Mouse (Mus musculus): ENCODE measurements around the gene Sypl. TPM values are rescaled to one million over a fixed set of nuclear protein-coding genes. Genes with fewer than 3 reads are reported as not detected.

Gene Sypl
- 21.7 and 22.0 TPM in 2 replicates for polyA plus RNA-seq (2012; rRNA removed)

GRCm38 (mm10) chr12:32953596-32954215 lies at the start of gene Sypl:
Sypl (plus strand) TSS chr12:32953891.

Other genes with a start within 250 kb of the Sypl start
- gene Nampt, start 134.3 kb upstream of the Sypl start, polyA plus RNA-seq (2012; rRNA removed), result 15.2 and 16.5 TPM in 2 replicates
- gene Cdhr3, start 139.0 kb downstream of the Sypl start, polyA plus RNA-seq (2012; rRNA removed), result not detected in 2 replicates
- 11.0 and 12.1 TPM in 2 replicates for gene Atxn7l1, start 193.8 kb downstream of the Sypl start, polyA plus RNA-seq (2012; rRNA removed)